ENCODE assay signal across 24 mouse cellular contexts in genomic region chr7:68136056-68136455, GRCm38 (mm10).
DNase-seq lines count a peak whose midpoint lies in the region; ATAC-seq and TF ChIP-seq lines count a peak whose summit lies in the region.
"Had no signal": no experiment of that assay in that cellular context is flagged by ENCODE, and none has a peak within 500 bp of the region (broad histone marks: within the 10 kb centered on the region; RNA-seq: fewer than 3 reads in every experiment).

No protein-coding gene starts in this region.

- H3K27ac ChIP-seq in hindbrain, postnatal 0 days, result no peak overlapping the region
- H3K27ac ChIP-seq in hindbrain, embryonic 10.5 days, result no peak overlapping the region
- H3K27ac ChIP-seq in lung, embryonic 14.5 days (ENCODE audit: low read depth), result no peak overlapping the region
- H3K27ac ChIP-seq in embryonic fibroblast, embryonic 13.5 days (ENCODE audit: insufficient read depth, low read length), result no peak overlapping the region
- H3K27ac ChIP-seq in cerebellum, adult 2 months (ENCODE audit: insufficient read depth, low read length), result no peak overlapping the region
- H3K27ac ChIP-seq: hindbrain, embryonic 15.5 days; left cerebral cortex, adult 2 months; limb, embryonic 10.5 days; liver, embryonic 13.5 days; neural tube, embryonic 13.5 days had no signal

- ATAC-seq in hindbrain, postnatal 0 days, result no peak
- ATAC-seq in lung, embryonic 14.5 days (ENCODE audit: insufficient read depth), result no peak
- ATAC-seq: Patski had no signal

- peaks cover 17% of the 10 kb centered on the region for H3K4me1 ChIP-seq in hindbrain, postnatal 0 days (ENCODE audit: insufficient read depth, low read length)
- peaks cover 41% of the 10 kb centered on the region for H3K4me1 ChIP-seq in hindbrain, embryonic 10.5 days (replicated peaks)
- peaks cover 14% of the 10 kb centered on the region for H3K4me1 ChIP-seq in lung, embryonic 14.5 days (ENCODE audit: insufficient read depth)
- H3K4me1 ChIP-seq in embryonic fibroblast, embryonic 13.5 days (ENCODE audit: control insufficient read depth, insufficient read depth, low read length), result peaks cover 21% of the 10 kb centered on the region
- peaks cover 11% of the 10 kb centered on the region for H3K4me1 ChIP-seq in cerebellum, adult 2 months (ENCODE audit: control insufficient read depth, insufficient read depth, low read length)

- TF ChIP-seq CTCF in hindbrain, postnatal 0 days (IDR thresholded peaks at IDR 0.05; ENCODE audit: low read depth), result peak; percentile 36
- TF ChIP-seq CTCF in lung, embryonic 14.5 days (IDR thresholded peaks at IDR 0.05; ENCODE audit: low read depth), result peak; percentile 28; the same call in 1 of the 2 replicates
- TF ChIP-seq CTCF in embryonic fibroblast, embryonic 13.5 days (IDR thresholded peaks at IDR 0.05; ENCODE audit: borderline replicate concordance, insufficient read depth, low read length), result peak; percentile 10; the same call in 1 of the 2 replicates
- no peak for TF ChIP-seq CTCF in cerebellum, adult 2 months (IDR thresholded peaks at IDR 0.05; ENCODE audit: borderline replicate concordance, insufficient read depth, low read depth, low read length)

- no peak overlapping the region for H3K4me2 ChIP-seq in hindbrain, postnatal 0 days (ENCODE audit: low read depth, low read length)
- no peak overlapping the region for H3K4me2 ChIP-seq in lung, embryonic 14.5 days
- H3K4me2 ChIP-seq: heart, embryonic 12.5 days; hindbrain, embryonic 15.5 days; liver, embryonic 13.5 days; neural tube, embryonic 13.5 days had no signal

- H3K9me3 ChIP-seq in hindbrain, postnatal 0 days (ENCODE audit: low read length), result no peaks in the 10 kb centered on the region
- H3K9me3 ChIP-seq in hindbrain, embryonic 10.5 days, result no peaks in the 10 kb centered on the region
- H3K9me3 ChIP-seq in lung, embryonic 14.5 days (ENCODE audit: low read depth, low read length), result no peaks in the 10 kb centered on the region
- H3K9me3 ChIP-seq: heart, embryonic 12.5 days; hindbrain, embryonic 15.5 days; limb, embryonic 10.5 days; liver, embryonic 13.5 days; neural tube, embryonic 13.5 days had no signal

- no peak overlapping the region for H3K4me3 ChIP-seq in hindbrain, postnatal 0 days (ENCODE audit: low read length)
- no peak overlapping the region for H3K4me3 ChIP-seq in hindbrain, embryonic 10.5 days
- H3K4me3 ChIP-seq in lung, embryonic 14.5 days (ENCODE audit: low read depth, low read length), result no peak overlapping the region
- no peak overlapping the region for H3K4me3 ChIP-seq in embryonic fibroblast, embryonic 13.5 days (ENCODE audit: insufficient read depth, low read length)
- H3K4me3 ChIP-seq in cerebellum, adult 2 months (replicated peaks; ENCODE audit: insufficient read depth, low read depth, low read length), result no peak overlapping the region
- H3K4me3 ChIP-seq: heart, embryonic 12.5 days; hindbrain, embryonic 15.5 days; left cerebral cortex, adult 2 months; limb, embryonic 10.5 days; liver, embryonic 13.5 days; neural tube, embryonic 13.5 days had no signal

- H3K36me3 ChIP-seq in hindbrain, postnatal 0 days (ENCODE audit: insufficient read depth, low read length), result no peaks in the 10 kb centered on the region
- no peaks in the 10 kb centered on the region for H3K36me3 ChIP-seq in hindbrain, embryonic 10.5 days
- peaks cover 5% of the 10 kb centered on the region; the same call in 1 of the 2 replicates for H3K36me3 ChIP-seq in lung, embryonic 14.5 days (ENCODE audit: insufficient read depth)
- H3K36me3 ChIP-seq: heart, embryonic 12.5 days; hindbrain, embryonic 15.5 days; liver, embryonic 13.5 days; neural tube, embryonic 13.5 days had no signal

- peak; percentile 46 for DNase-seq in hindbrain, postnatal 0 days (ENCODE audit: low spot score)
- no peak for DNase-seq in hindbrain, embryonic 10.5 days (ENCODE audit: low spot score)
- peak; percentile 50 for DNase-seq in lung, embryonic 14.5 days
- no peak for DNase-seq in lung, postnatal 36 days
- peak; percentile 33 for DNase-seq in thymus, postnatal 0 days (ENCODE audit: low spot score)
- no peak for DNase-seq in thymus, adult 18-20 months
- DNase-seq in cerebellum, adult 2 months, result no peak
- DNase-seq: adrenal gland, postnatal 10 days; B cell, adult 2 months; cerebellum, adult 11 months; embryo, embryonic 11 days; heart, adult 11 months; kidney, adult 18-20 months; layer of hippocampus, adult 9-11 months; liver, embryonic 13.5 days; right cerebral cortex, postnatal 14 days; spleen, adult 18-20 months had no signal

- no peak for TF ChIP-seq POLR2A in embryonic fibroblast, embryonic 13.5 days (IDR thresholded peaks at IDR 0.05; ENCODE audit: low read depth, low read length)
- no peak for TF ChIP-seq POLR2A in cerebellum, adult 2 months (IDR thresholded peaks at IDR 0.05; ENCODE audit: borderline replicate concordance, insufficient read depth, low read length)

- H3K27me3 ChIP-seq in hindbrain, postnatal 0 days (ENCODE audit: insufficient read depth, low read length), result no peaks in the 10 kb centered on the region
- H3K27me3 ChIP-seq in hindbrain, embryonic 10.5 days (ENCODE audit: insufficient read depth, poor library complexity, severe bottlenecking), result no peaks in the 10 kb centered on the region
- H3K27me3 ChIP-seq in lung, embryonic 14.5 days (ENCODE audit: insufficient read depth, low read length), result no peaks in the 10 kb centered on the region
- no peaks in the 10 kb centered on the region for H3K27me3 ChIP-seq in cerebellum, adult 2 months (ENCODE audit: control insufficient read depth, insufficient read depth, low read length)
- H3K27me3 ChIP-seq: heart, embryonic 12.5 days; hindbrain, embryonic 15.5 days; liver, embryonic 13.5 days; neural tube, embryonic 13.5 days; Patski had no signal

- WGBS in hindbrain, postnatal 0 days, result 67% methylated on average over 10 of the region's 10 CpGs
- WGBS in hindbrain, embryonic 10.5 days, result 87% methylated on average over 10 of the region's 10 CpGs
- 75% methylated on average over 10 of the region's 10 CpGs for WGBS in lung, embryonic 14.5 days
- WGBS in cerebellum, adult 2 months, result 79% methylated on average over 10 of the region's 10 CpGs

- H3K9ac ChIP-seq in hindbrain, postnatal 0 days (replicated peaks; ENCODE audit: low read length), result no peak overlapping the region
- H3K9ac ChIP-seq in lung, embryonic 14.5 days, result no peak overlapping the region
- H3K9ac ChIP-seq: heart, embryonic 12.5 days; hindbrain, embryonic 15.5 days; liver, embryonic 13.5 days; neural tube, embryonic 13.5 days had no signal

Comparison
In these comparisons a context has a peak if more than half of its experiments do, and no peak if none do; other contexts are left out.
1. DNase-seq: peak in hindbrain, postnatal 0 days (single experiment), lung, embryonic 14.5 days (single experiment) and thymus, postnatal 0 days (single experiment); none in hindbrain, embryonic 10.5 days (single experiment), lung, postnatal 36 days (single experiment), thymus, adult 18-20 months (0 of 2) and cerebellum, adult 2 months (0 of 2).